Mouse (Mus musculus): ENCODE measurements around the gene Stat5a. TPM values are rescaled to one million over a fixed set of nuclear protein-coding genes. Genes with fewer than 3 reads are reported as not detected.

The Stat5a gene
- polyA plus RNA-seq, 1 experiment: 6.9 TPM

GRCm38 (mm10) chr11:100836923-100837702, 22.0 kb upstream of the Stat5a start:
- Histone ChIP-seq H3K27me3 (ENCODE audit: control insufficient read depth, insufficient read depth, low read length) (no peaks in the 10 kb centered on the region), H3K4me3 (ENCODE audit: low read depth, low read length) (no peak overlapping the region), H3K27ac (ENCODE audit: insufficient read depth, low read depth, low read length) (no peak overlapping the region), H3K36me3 (ENCODE audit: control insufficient read depth, insufficient read depth, low read length) (no peaks in the 10 kb centered on the region), H3K4me1 (ENCODE audit: control insufficient read depth, insufficient read depth, insufficient read length, low read length) (no peaks in the 10 kb centered on the region)
- whole genome bisulfite sequencing: 78% methylated on average over 9 of the region's 9 CpGs
- TF ChIP-seq POLR2A (IDR thresholded peaks at IDR 0.05; ENCODE audit: low read depth, low read length): no peak
- peak; percentile 56; the same call in 1 of the 2 replicates for TF ChIP-seq CTCF (IDR thresholded peaks at IDR 0.05; ENCODE audit: extremely low read depth, insufficient read length, insufficient replicate concordance, low read depth, low read length)

DNA sequence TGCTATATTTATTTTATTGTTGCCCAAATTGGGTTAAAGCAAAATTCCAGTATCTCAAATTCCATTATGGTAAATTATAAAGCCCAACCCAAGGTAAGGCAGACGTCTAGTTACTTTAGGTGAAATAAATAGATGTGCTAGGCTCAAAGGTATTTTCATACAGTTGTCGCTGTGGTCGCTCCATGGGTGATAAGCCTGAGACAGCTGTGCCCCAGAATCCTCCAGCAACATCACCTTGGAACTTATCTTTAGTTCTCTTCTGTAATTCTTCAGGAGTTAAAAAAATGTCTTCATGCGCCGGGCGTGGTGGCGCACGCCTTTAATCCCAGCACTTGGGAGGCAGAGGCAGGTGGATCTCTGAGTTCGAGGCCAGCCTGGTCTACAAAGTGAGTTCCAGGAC, 20.3 kb upstream of the Stat5a start:
- TF ChIP-seq CTCF (IDR thresholded peaks at IDR 0.05; ENCODE audit: extremely low read depth, insufficient read length, insufficient replicate concordance, low read depth, low read length) (no peak), POLR2A (IDR thresholded peaks at IDR 0.05; ENCODE audit: low read depth, low read length) (no peak)

DNA sequence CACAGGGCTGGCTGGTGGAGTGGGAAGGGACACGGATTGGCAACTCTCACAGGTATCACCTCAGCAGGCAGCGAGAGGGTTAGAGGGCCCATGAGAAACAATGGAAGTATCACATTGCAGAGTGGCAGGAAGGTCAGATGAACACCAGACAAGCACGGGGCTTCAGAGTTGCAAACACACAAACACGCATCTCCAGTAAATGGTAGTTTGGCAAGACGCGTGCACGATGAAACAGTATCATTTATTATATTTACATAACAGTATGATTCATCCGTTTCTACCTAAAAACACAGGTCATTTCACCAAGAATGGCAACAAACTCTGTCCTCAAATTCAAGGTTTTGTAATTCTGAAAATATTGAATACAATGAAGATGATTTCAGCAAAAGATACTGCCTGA, 19.6 kb upstream of the Stat5a start:
- 34% methylated on average over 8 of the region's 8 CpGs for WGBS

More for the DNA sequence above, 20.3 kb upstream of the Stat5a start:
- H3K4me3 ChIP-seq (ENCODE audit: low read depth, low read length): no peak overlapping the region
- H3K27me3 ChIP-seq (ENCODE audit: control insufficient read depth, insufficient read depth, low read length): no peaks in the 10 kb centered on the region
- no peak overlapping the region for H3K27ac ChIP-seq (ENCODE audit: insufficient read depth, low read depth, low read length)
- no peaks in the 10 kb centered on the region for H3K36me3 ChIP-seq (ENCODE audit: control insufficient read depth, insufficient read depth, low read length)
- H3K4me1 ChIP-seq (ENCODE audit: control insufficient read depth, insufficient read depth, insufficient read length, low read length): peaks cover 2% of the 10 kb centered on the region; the same call in 1 of the 2 replicates
- WGBS: 94% methylated on average over 9 of the region's 9 CpGs

GRCm38 (mm10) chr11:100840866-100841265, 18.3 kb upstream of the Stat5a start:
- Histone ChIP-seq H3K36me3 (ENCODE audit: control insufficient read depth, insufficient read depth, low read length) (no peaks in the 10 kb centered on the region), H3K27ac (ENCODE audit: insufficient read depth, low read depth, low read length) (no peak overlapping the region), H3K4me1 (ENCODE audit: control insufficient read depth, insufficient read depth, insufficient read length, low read length) (peaks cover 2% of the 10 kb centered on the region; the same call in 1 of the 2 replicates), H3K27me3 (ENCODE audit: control insufficient read depth, insufficient read depth, low read length) (no peaks in the 10 kb centered on the region), H3K4me3 (ENCODE audit: low read depth, low read length) (no peak overlapping the region)
- TF ChIP-seq POLR2A (IDR thresholded peaks at IDR 0.05; ENCODE audit: low read depth, low read length) (no peak), CTCF (IDR thresholded peaks at IDR 0.05; ENCODE audit: extremely low read depth, insufficient read length, insufficient replicate concordance, low read depth, low read length) (no peak)
- 75% methylated on average over 12 of the region's 12 CpGs for WGBS

More for the DNA sequence above, 19.6 kb upstream of the Stat5a start:
- Histone ChIP-seq H3K27me3 (ENCODE audit: control insufficient read depth, insufficient read depth, low read length) (no peaks in the 10 kb centered on the region), H3K27ac (ENCODE audit: insufficient read depth, low read depth, low read length) (no peak overlapping the region), H3K4me1 (ENCODE audit: control insufficient read depth, insufficient read depth, insufficient read length, low read length) (peaks cover 2% of the 10 kb centered on the region; the same call in 1 of the 2 replicates), H3K4me3 (ENCODE audit: low read depth, low read length) (no peak overlapping the region), H3K36me3 (ENCODE audit: control insufficient read depth, insufficient read depth, low read length) (no peaks in the 10 kb centered on the region)
- TF ChIP-seq POLR2A (IDR thresholded peaks at IDR 0.05; ENCODE audit: low read depth, low read length) (no peak), CTCF (IDR thresholded peaks at IDR 0.05; ENCODE audit: extremely low read depth, insufficient read length, insufficient replicate concordance, low read depth, low read length) (no peak)

DNA sequence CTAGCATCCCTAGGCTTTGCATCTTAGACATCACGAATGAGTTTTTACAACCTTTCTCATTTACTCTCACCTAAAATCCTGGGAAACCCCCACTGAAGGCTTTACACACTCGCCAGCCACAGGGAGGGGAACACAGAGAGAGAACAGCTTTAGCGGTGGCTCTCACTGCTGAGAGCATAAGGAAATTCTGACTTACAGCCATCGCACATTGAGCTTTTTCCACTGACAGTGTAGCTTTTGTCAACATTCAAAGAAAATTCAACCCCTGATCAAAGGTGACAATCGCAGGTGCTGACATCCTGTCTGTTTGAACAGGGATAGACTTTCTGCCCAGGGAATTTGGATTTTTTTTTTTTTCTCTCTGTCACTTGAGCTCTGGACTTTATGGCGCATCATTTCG, 17.1 kb upstream of the Stat5a start:
- H3K27ac ChIP-seq (ENCODE audit: insufficient read depth, low read depth, low read length): no peak overlapping the region
- H3K36me3 ChIP-seq (ENCODE audit: control insufficient read depth, insufficient read depth, low read length): no peaks in the 10 kb centered on the region
- TF ChIP-seq CTCF (IDR thresholded peaks at IDR 0.05; ENCODE audit: extremely low read depth, insufficient read length, insufficient replicate concordance, low read depth, low read length) (no peak), POLR2A (IDR thresholded peaks at IDR 0.05; ENCODE audit: low read depth, low read length) (no peak)
- WGBS: 41% methylated on average over 7 of the region's 7 CpGs
- peaks cover 2% of the 10 kb centered on the region; the same call in 1 of the 2 replicates for H3K4me1 ChIP-seq (ENCODE audit: control insufficient read depth, insufficient read depth, insufficient read length, low read length)
- H3K27me3 ChIP-seq (ENCODE audit: control insufficient read depth, insufficient read depth, low read length): no peaks in the 10 kb centered on the region
- no peak overlapping the region for H3K4me3 ChIP-seq (ENCODE audit: low read depth, low read length)

- H3K36me3 ChIP-seq (ENCODE audit: control insufficient read depth, insufficient read depth, low read length): no peaks in the 10 kb centered on the region
- H3K27me3 ChIP-seq (ENCODE audit: control insufficient read depth, insufficient read depth, low read length): no peaks in the 10 kb centered on the region
- 89% methylated on average over 8 of the region's 8 CpGs for WGBS
- no peak overlapping the region for H3K27ac ChIP-seq (ENCODE audit: insufficient read depth, low read depth, low read length)
- TF ChIP-seq CTCF (IDR thresholded peaks at IDR 0.05; ENCODE audit: extremely low read depth, insufficient read length, insufficient replicate concordance, low read depth, low read length) (no peak), POLR2A (IDR thresholded peaks at IDR 0.05; ENCODE audit: low read depth, low read length) (no peak)
- no peak overlapping the region for H3K4me3 ChIP-seq (ENCODE audit: low read depth, low read length)
- H3K4me1 ChIP-seq (ENCODE audit: control insufficient read depth, insufficient read depth, insufficient read length, low read length): peaks cover 2% of the 10 kb centered on the region
Measured at GRCm38 (mm10) chr11:100843070-100843669, 16.0 kb upstream of the Stat5a start.

DNA sequence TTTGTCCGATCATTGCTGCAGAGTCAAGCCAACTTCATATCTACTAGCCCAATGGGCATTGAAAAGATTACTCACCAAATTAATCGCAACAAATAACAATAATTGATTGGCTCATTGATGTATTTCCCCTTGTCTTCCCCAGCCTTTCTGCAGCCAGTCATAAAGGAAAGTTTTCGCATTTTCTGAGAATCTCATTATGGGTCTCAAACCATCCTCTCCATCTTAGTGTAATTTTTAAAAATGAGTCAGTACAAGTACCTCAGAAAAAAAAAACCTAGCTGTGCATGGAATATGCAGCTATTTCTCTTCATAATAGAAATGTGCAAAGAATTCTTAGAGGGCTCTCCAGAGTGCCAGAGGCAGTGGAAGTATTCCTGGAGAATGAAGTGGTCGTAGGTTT, 15.0 kb upstream of the Stat5a start:
- WGBS: 88% methylated on average over 4 of the region's 4 CpGs
- Histone ChIP-seq H3K4me3 (ENCODE audit: low read depth, low read length) (no peak overlapping the region), H3K27me3 (ENCODE audit: control insufficient read depth, insufficient read depth, low read length) (no peaks in the 10 kb centered on the region), H3K36me3 (ENCODE audit: control insufficient read depth, insufficient read depth, low read length) (no peaks in the 10 kb centered on the region), H3K27ac (ENCODE audit: insufficient read depth, low read depth, low read length) (no peak overlapping the region), H3K4me1 (ENCODE audit: control insufficient read depth, insufficient read depth, insufficient read length, low read length) (peaks cover 2% of the 10 kb centered on the region)
- TF ChIP-seq POLR2A (IDR thresholded peaks at IDR 0.05; ENCODE audit: low read depth, low read length) (no peak), CTCF (IDR thresholded peaks at IDR 0.05; ENCODE audit: extremely low read depth, insufficient read length, insufficient replicate concordance, low read depth, low read length) (no peak)
